Comparison of ENCODE assay signal across 8 mouse cellular contexts in the genomic region with DNA sequence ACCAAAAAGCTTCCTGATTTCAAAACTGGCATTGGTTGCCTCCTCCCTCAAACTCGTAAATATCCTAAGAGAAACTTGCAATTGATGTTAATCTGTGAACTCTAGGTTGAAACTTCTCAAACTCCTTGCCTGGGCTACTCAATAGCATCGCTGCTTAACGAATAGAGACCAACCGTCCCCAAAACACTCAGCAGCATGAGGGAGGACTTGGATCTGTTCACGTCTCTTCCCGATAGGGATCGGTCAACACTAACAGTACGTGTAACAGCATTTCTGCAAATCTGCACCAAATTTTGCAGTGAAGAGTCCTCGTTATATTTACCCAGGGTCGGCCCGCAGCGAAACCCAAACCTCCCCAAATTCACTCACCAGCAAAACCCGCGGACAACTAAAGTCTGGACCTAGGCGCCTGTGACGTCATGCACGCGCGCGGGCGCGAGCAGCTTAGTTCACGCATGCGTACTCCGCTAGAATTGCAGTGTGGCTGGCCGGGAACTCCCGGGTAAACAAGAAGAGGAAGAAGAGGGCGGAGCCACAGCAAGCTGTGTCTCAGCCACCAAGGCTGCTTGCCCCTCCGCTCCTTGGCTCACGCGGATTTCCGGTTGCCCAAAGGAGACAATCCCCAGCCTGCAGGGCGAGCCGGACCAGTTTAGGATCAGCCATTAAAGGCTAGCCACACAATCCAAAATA. TPM values are rescaled to one million over a fixed set of nuclear protein-coding genes. Genes with fewer than 3 reads are reported as not detected.
DNase-seq lines count a peak whose midpoint lies in the region; ATAC-seq lines count a peak whose summit lies in the region.

Gene Pot1a (minus strand): TSS at position 441 of the 690 bp plus-strand sequence.

- peak within 1 kb of the TSS; percentile 77 for H3K4me2 ChIP-seq in heart, embryonic 13.5 days
- H3K4me2 ChIP-seq in liver, embryonic 12.5 days: peak within 1 kb of the TSS; percentile 70
- peak within 1 kb of the TSS; percentile 64 for H3K4me2 ChIP-seq in stomach, embryonic 15.5 days

- H3K27ac ChIP-seq in brown adipose tissue, adult 24 weeks (replicated peaks; ENCODE audit: low read depth, low read length): peak within 1 kb of the TSS; percentile 74
- peak within 1 kb of the TSS; percentile 86 for H3K27ac ChIP-seq in heart, embryonic 13.5 days (replicated peaks)
- H3K27ac ChIP-seq in liver, embryonic 12.5 days: peak within 1 kb of the TSS; percentile 92
- peak within 1 kb of the TSS; percentile 72 for H3K27ac ChIP-seq in stomach, embryonic 15.5 days

- no peaks in the 10 kb centered on the region for H3K27me3 ChIP-seq in heart, embryonic 13.5 days (replicated peaks)
- H3K27me3 ChIP-seq in liver, embryonic 12.5 days (replicated peaks): no peaks in the 10 kb centered on the region
- no peaks in the 10 kb centered on the region for H3K27me3 ChIP-seq in stomach, embryonic 15.5 days (replicated peaks)

- WGBS in heart, embryonic 13.5 days: under 1% methylated on average over 34 of the region's 34 CpGs
- WGBS in liver, embryonic 12.5 days (ENCODE audit: insufficient replicate concordance): under 1% methylated on average over 34 of the region's 34 CpGs
- under 1% methylated on average over 34 of the region's 34 CpGs for WGBS in stomach, embryonic 15.5 days

- no peaks in the 10 kb centered on the region for H3K9me3 ChIP-seq in heart, embryonic 13.5 days
- H3K9me3 ChIP-seq in liver, embryonic 12.5 days (replicated peaks): no peaks in the 10 kb centered on the region
- no peaks in the 10 kb centered on the region for H3K9me3 ChIP-seq in stomach, embryonic 15.5 days

- peak; percentile 98 for ATAC-seq in heart, embryonic 13.5 days (ENCODE audit: extremely low read depth, insufficient number of reproducible peaks, low FRiP score, low TSS enrichment)
- ATAC-seq in liver, embryonic 12.5 days: peak; percentile 98
- peak; percentile 98 for ATAC-seq in stomach, embryonic 15.5 days (ENCODE audit: insufficient read depth, low FRiP score, low read depth)

- peaks cover 3% of the 10 kb centered on the region; the same call in 1 of the 2 replicates for H3K4me1 ChIP-seq in brown adipose tissue, adult 24 weeks (ENCODE audit: control insufficient read depth, insufficient read depth, insufficient read length, low read length)
- H3K4me1 ChIP-seq in heart, embryonic 13.5 days: peaks cover 15% of the 10 kb centered on the region
- peaks cover 17% of the 10 kb centered on the region; the same call in 1 of the 2 replicates for H3K4me1 ChIP-seq in liver, embryonic 12.5 days
- H3K4me1 ChIP-seq in stomach, embryonic 15.5 days: peaks cover 3% of the 10 kb centered on the region; the same call in 1 of the 2 replicates

- H3K36me3 ChIP-seq in heart, embryonic 13.5 days: peaks cover 3% of the 10 kb centered on the region
- H3K36me3 ChIP-seq in liver, embryonic 12.5 days: peaks cover 15% of the 10 kb centered on the region
- no peaks in the 10 kb centered on the region for H3K36me3 ChIP-seq in stomach, embryonic 15.5 days

- peak within 1 kb of the TSS; percentile 84 for H3K9ac ChIP-seq in heart, embryonic 13.5 days
- peak within 1 kb of the TSS; percentile 77 for H3K9ac ChIP-seq in liver, embryonic 12.5 days
- peak within 1 kb of the TSS; percentile 45; the same call in 1 of the 2 replicates for H3K9ac ChIP-seq in stomach, embryonic 15.5 days

- H3K4me3 ChIP-seq in brown adipose tissue, adult 24 weeks (ENCODE audit: insufficient read depth, low read depth, low read length): peak within 1 kb of the TSS; percentile 86
- H3K4me3 ChIP-seq in heart, embryonic 13.5 days: peak within 1 kb of the TSS; percentile 68
- peak within 1 kb of the TSS; percentile 72 for H3K4me3 ChIP-seq in liver, embryonic 12.5 days
- peak within 1 kb of the TSS; percentile 57 for H3K4me3 ChIP-seq in stomach, embryonic 15.5 days (replicated peaks)

- peak; percentile 97 for DNase-seq in CD4-positive, CD25-positive, alpha-beta regulatory T cell, adult 2 months (ENCODE audit: low read depth, low spot score)
- DNase-seq in fat pad, adult 2 months (ENCODE audit: extremely low read depth, low read depth, low spot score): peak; percentile 54
- peak; percentile 98 for DNase-seq in kidney, postnatal 10 days
- DNase-seq in natural killer cell, adult 2 months (ENCODE audit: low spot score in 2 of 2): peak; percentile 95

RNA-seq across cellular contexts. Expression of gene Pot1a, which starts in this region (rescaled TPM):
- 4.7 and 6.6 TPM in 2 replicates for polyA plus RNA-seq in brown adipose tissue, adult 24 weeks (2012; ENCODE audit: insufficient read depth, insufficient read length, missing spikeins)
- 18.0 and 20.1 TPM in 2 replicates for polyA plus RNA-seq in heart, embryonic 13.5 days (2015; fragmentation: Nextera tagmentation; extraction: Ambion mirVana)
- polyA plus RNA-seq in liver, embryonic 12.5 days (2016; fragmentation: Nextera tagmentation; extraction: Ambion mirVana): 26.2 and 26.3 TPM in 2 replicates
- 24.3 and 29.6 TPM in 2 replicates for polyA plus RNA-seq in stomach, embryonic 15.5 days (2015; fragmentation: Nextera tagmentation; extraction: Ambion mirVana)

Comparison
In these comparisons a context has a peak if more than half of its experiments do, and no peak if none do; other contexts are left out.
1. Peak in every context shown above with its lines: DNase-seq, ATAC-seq, H3K4me3 ChIP-seq and H3K27ac ChIP-seq.